Mouse (Mus musculus) lung, adult 2 months (tissue): ENCODE data around the gene Slc38a4. TPM values are rescaled to one million over a fixed set of nuclear protein-coding genes. Genes with fewer than 3 reads are reported as not detected.
A peak's percentile ranks its signal among the peaks of the same experiment; 100 is the strongest.

ENCODE experiments used
- DNase-seq: peaks from one replicate; pipeline ENCODE4 v3.0.0; 2022
- H3K4me1 ChIP-seq: fragments of 200-500 bp; 2 replicates; pipeline ENCODE4 v1.6.1; 2011; ENCODE audit warnings: low read length; ENCODE audit not compliant: control insufficient read depth, insufficient read depth
- H3K4me3 ChIP-seq: fragments of 200-500 bp; replicated peaks from 2 replicates; pipeline ENCODE3; 2011; ENCODE audit warnings: low read depth, mild to moderate bottlenecking, control low read depth, low read length; ENCODE audit errors: extremely low read depth
- CTCF ChIP-seq: fragments of 200-500 bp; IDR thresholded peaks from 2 replicates; pipeline ENCODE4 v1.5.1; 2011; ENCODE audit warnings: mild to moderate bottlenecking, low read length, control low read depth; ENCODE audit not compliant: insufficient read depth
- POLR2A ChIP-seq: fragments of 200-500 bp; IDR thresholded peaks from 2 replicates; pipeline ENCODE4 v1.6.1; 2011; ENCODE audit warnings: low read depth, mild to moderate bottlenecking, control low read depth, low read length, borderline replicate concordance; ENCODE audit errors: extremely low read depth
- WGBS: fragments of 180-500 bp; shearing (Covaris S2); methylation state at CpG from one replicate; pipeline ENCODE4 v1.1.7; 2018; 5-methylcytosine and 5-hydroxymethylcytosine counted together
- polyA plus RNA-seq: library from polyadenylated mRNA; depleted of rRNA; stranded (reverse); fragments of >200 nt; gene quantifications from 2 replicates; pipeline ENCODE4 v1.2.3, GENCODE M21; 2012; rRNA removed

Gene Slc38a4
- polyA plus RNA-seq, 1 experiment, result 6.7 TPM

DNA sequence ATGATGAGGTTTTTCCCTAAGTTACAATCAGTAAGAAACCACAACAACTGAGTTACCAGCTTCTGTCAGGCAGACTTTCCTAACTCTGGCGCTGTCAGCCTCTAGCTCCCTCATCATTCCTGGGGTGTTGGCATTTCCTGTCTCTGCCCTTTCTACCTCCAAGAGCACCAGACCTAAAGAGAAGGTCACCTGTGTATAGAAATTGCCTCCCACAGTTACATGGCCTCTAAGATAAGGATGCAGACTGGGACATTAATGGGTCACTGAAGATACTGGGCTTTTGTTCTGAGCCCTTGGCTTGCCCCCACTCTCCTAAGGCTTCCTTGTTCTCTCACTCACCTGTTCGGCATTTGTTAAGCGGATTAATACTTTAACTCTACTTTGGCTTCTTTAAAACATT is 99.1 kb downstream of the Slc38a4 start:
- DNase-seq, result no peak
- H3K4me1 ChIP-seq, result no peaks in the 10 kb centered on the region
- H3K4me3 ChIP-seq, result no peak overlapping the region
- TF ChIP-seq POLR2A (no peak), CTCF (no peak)
- 62% methylated on average over 3 of the region's 3 CpGs for WGBS

DNA sequence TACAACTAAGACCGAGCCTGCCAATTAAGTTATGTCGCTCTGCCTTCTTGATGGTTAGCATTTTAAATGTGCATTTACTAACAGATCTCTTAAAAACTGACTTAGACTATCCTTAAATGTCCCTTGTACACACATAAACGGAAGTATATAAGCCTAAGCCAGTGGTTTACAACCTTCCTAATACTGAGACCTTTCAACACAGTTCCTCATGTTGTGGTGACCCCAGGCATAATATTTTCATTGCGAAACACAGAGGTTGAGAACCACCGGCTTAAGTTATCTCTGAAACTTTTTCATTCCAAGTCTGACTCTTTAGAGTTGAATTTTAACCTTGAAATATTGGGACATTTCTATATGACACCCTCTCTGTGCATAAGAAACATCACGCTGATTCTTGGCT is 101.4 kb downstream of the Slc38a4 start:
- 74% methylated on average over 6 of the region's 6 CpGs for WGBS
- H3K4me3 ChIP-seq, result no peak overlapping the region
- no peak for DNase-seq
- no peaks in the 10 kb centered on the region for H3K4me1 ChIP-seq
- TF ChIP-seq POLR2A (no peak), CTCF (no peak)

DNA sequence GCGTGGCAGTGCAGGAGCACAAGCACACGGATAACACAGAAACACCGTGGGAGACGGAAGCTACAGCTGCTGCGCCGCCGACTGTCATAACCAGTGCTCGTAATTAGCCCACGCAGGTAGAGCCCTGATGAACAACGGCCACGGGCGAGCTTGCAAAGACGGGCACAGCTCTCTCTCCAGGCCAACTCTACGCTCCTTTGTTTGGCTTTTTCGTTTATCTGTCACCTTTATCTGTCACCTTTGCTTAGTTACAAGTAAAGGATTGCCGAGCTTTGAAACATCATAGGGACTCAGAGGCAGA is 101.9 kb downstream of the Slc38a4 start:
- no peak for TF ChIP-seq CTCF
- TF ChIP-seq POLR2A, result no peak
- no peak overlapping the region for H3K4me3 ChIP-seq
- H3K4me1 ChIP-seq, result no peaks in the 10 kb centered on the region
- no peak for DNase-seq
- 40% methylated on average over 16 of the region's 16 CpGs for WGBS

DNA sequence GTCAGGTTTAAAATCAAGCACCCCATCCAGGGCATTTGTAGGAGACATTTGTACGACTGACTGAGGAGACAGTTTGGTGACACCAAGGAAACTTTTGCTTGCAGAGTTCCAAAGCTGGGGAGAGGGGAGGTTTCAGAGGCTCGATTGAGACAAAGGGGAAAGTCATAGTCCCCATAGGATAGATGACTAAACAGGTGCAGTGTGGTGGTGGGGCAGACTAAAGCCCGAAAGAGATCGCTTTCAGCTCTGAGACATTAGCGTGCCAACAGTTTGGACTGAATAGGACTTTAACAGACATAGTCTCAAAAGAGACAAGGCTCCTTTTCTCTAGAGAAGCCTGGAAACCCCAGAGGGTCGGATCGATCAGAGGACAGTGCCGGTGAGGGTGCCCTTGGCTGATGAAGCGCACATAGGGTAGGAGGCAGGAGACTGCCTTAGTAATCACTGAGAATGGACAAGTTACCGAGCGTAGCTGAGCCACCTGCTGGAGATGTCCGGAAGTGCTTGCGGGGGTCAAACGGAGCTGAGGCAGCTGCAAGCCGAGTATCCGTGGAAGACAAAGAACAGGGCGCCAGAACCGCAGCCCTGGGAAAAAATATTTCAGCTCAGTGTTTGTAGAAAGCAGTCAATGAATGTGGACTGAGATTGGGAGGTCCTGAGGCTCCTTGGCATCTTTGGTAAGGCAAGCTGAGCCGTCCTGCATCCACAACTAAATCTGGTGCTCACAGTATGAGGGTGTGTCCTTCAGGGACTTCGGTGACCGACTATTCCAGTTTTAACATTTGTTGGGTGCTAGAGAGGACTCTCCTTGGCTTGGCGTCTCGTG is 102.4 kb downstream of the Slc38a4 start:
- Histone ChIP-seq H3K4me3 (no peak overlapping the region), H3K4me1 (no peaks in the 10 kb centered on the region; the same call in 1 of the 2 replicates)
- TF ChIP-seq POLR2A (no peak), CTCF (peak; percentile 77)
- DNase-seq, result peak; percentile 59
- WGBS, result 19% methylated on average over 23 of the region's 23 CpGs

DNA sequence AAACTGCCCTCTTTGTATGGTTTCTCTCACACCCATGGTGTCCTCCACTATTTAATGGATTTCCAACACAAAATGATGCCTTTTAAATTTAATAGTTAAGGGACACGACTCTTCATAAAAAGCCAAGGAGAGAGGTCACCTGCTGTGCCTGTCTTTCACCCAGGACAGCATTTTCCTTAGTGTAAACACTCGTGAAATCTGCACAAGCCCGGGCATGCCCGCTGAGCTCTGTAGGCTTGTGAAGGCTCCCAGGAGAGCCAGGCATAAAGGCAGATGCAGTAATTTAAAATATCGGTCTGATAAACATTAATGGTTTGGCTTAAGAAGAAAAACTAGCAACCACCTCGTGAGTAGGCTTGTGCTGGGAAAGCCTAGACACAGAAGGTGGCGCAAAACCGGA is 103.3 kb downstream of the Slc38a4 start:
- TF ChIP-seq POLR2A (no peak), CTCF (no peak)
- Histone ChIP-seq H3K4me3 (no peak overlapping the region), H3K4me1 (no peaks in the 10 kb centered on the region; the same call in 1 of the 2 replicates)
- WGBS, result 74% methylated on average over 8 of the region's 8 CpGs
- no peak for DNase-seq

DNA sequence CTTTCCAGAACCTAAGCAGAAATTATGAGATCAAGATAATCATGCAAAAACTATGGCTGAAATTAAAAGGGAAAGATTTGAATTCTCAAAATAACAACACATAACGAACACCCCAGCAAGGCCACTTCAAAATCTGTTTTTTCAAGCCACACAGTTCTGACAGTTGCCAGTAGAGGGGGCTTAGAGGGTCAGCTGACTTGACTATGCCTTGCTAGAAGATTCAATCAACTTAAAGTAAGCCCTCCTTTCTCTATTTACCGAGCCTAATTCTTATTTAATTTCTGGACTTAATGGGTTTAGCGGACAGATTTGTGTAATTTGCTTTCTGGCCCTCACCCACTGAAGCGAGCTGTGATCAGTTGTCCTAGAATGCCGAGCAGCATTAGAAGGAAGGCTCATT is 104.0 kb downstream of the Slc38a4 start:
- WGBS, result 62% methylated on average over 5 of the region's 5 CpGs
- H3K4me1 ChIP-seq, result no peaks in the 10 kb centered on the region; the same call in 1 of the 2 replicates
- DNase-seq, result no peak
- H3K4me3 ChIP-seq, result no peak overlapping the region
- TF ChIP-seq CTCF, result no peak
- no peak for TF ChIP-seq POLR2A

DNA sequence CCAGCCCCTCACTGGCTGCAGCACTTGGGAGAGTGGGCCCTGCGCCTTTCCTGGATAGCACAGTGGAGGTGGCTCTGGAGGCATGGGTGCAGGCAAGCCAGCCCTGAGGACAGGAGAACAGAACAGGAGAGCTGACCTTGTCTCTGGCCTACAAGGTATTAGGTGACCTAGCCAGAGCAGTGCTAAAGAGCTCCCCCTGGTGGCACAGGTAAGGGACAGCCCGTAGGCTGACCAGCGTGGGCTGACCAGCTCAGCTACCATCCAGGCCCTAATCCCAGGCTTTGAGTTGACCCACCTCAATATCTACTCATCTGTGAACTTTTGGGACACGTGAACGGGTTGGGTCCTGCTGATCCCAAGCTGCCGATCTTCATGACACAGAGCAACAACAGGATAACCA is 107.3 kb downstream of the Slc38a4 start:
- 64% methylated on average over 6 of the region's 6 CpGs for WGBS
- DNase-seq, result peak; percentile 41
- TF ChIP-seq CTCF, result peak; percentile 83
- TF ChIP-seq POLR2A, result no peak
- no peak overlapping the region for H3K4me3 ChIP-seq
- no peaks in the 10 kb centered on the region; the same call in 1 of the 2 replicates for H3K4me1 ChIP-seq

Other genes starting within 250 kb of the Slc38a4 start
- 19.8 and 24.8 TPM in 2 replicates for gene Pced1b, start 191.2 kb upstream of the Slc38a4 start, polyA plus RNA-seq
- gene Amigo2, start 191.3 kb upstream of the Slc38a4 start, polyA plus RNA-seq, result 4.2 and 4.9 TPM in 2 replicates